Mouse (Mus musculus) hindbrain, embryonic 15.5 days (tissue): ENCODE measurements at regions not wholly inside any gene's neighbourhood (a gene's known extent, or its start where the extent isn't known, plus 50 kb on each side); places are given as distances from the start of the nearest gene placed in this dataset.

Experiments used
- ATAC-seq: fragments of 200-750 bp; cut with Nextera tagmentation; 2 replicates; pipeline ENCODE4 v1.8.0; 2017; ENCODE audit warnings: low read depth, moderate number of reproducible peaks, moderate TSS enrichment; ENCODE audit not compliant: low FRiP score
- H3K27ac ChIP-seq: fragments of 300-500 bp; sonication (generic); replicated peaks from 2 replicates; pipeline ENCODE4 v1.5.1; 2015; ENCODE audit warnings: mild to moderate bottlenecking, inconsistent platforms
- H3K27me3 ChIP-seq: fragments of 300-500 bp; sonication (generic); 2 replicates; pipeline ENCODE4 v1.6.1; 2015; ENCODE audit warnings: control low read depth, inconsistent platforms
- H3K36me3 ChIP-seq: fragments of 300-500 bp; sonication (generic); 2 replicates; pipeline ENCODE4 v1.6.1; 2015; ENCODE audit warnings: control low read depth, inconsistent platforms
- H3K4me1 ChIP-seq: fragments of 300-500 bp; sonication (generic); replicated peaks from 2 replicates; pipeline ENCODE4 v1.6.1; 2015; ENCODE audit warnings: control low read depth, inconsistent platforms
- H3K4me2 ChIP-seq: fragments of 300-500 bp; sonication (generic); 2 replicates; pipeline ENCODE4 v1.6.1; 2015; ENCODE audit warnings: moderate library complexity, mild to moderate bottlenecking, inconsistent platforms
- H3K4me3 ChIP-seq: fragments of 300-500 bp; sonication (generic); 2 replicates; pipeline ENCODE4 v1.5.1; 2015; ENCODE audit warnings: mild to moderate bottlenecking, inconsistent platforms
- H3K9ac ChIP-seq: fragments of 300-500 bp; sonication (generic); 2 replicates; pipeline ENCODE4 v1.6.1; 2015; ENCODE audit warnings: inconsistent platforms
- H3K9me3 ChIP-seq: fragments of 300-500 bp; sonication (generic); 2 replicates; pipeline ENCODE4 v1.6.1; 2016; ENCODE audit warnings: control low read depth, inconsistent platforms
- WGBS: fragments of 180-500 bp; shearing (Covaris S2); methylation state at CpG from one replicate; pipeline ENCODE4 v1.1.7; 2015; 5-methylcytosine and 5-hydroxymethylcytosine counted together

DNA sequence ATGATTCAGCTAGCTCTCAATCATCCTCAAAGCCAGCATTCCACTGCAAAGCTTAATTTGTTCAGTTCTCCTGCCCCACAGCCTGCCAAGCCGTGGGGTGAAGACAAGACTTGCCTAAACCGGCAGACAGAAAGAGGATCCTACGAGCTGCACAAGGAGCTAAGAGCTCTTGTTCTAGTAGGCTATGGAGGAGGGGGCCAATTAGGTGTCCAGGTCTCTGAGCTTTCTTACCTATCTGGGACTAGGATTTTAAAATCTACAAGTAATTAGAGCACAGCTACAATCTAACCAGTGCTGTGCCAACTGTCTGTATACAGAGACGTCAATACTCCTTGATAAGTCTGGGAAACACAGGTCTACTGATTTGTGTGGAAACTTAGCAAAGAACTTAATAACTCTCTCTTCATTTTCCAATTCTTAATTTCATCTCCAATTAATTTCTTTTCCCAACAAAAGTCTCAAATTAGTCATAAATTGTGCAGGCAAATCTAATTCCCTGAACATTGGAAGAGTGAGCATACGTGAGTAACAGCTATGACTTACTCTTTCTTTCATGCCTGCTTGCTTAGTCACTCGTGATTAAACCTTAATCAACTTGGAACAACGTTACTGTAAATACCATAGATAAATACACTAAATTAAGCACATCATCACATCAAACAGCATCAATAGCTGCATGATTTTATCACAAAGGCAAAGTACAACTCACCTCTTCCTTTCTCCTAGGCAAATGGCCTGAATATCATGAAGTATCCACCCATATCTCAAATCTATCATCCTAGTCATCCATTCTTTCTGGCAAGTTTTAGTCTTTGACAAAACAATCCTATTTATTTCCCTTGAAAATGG is 87.1 kb upstream of the Mtap start:
- WGBS: 81% methylated on average over 7 of the region's 7 CpGs
- no peak overlapping the region for H3K9ac ChIP-seq
- H3K4me3 ChIP-seq: no peak overlapping the region
- H3K9me3 ChIP-seq: no peaks in the 10 kb centered on the region
- H3K36me3 ChIP-seq: no peaks in the 10 kb centered on the region
- H3K4me1 ChIP-seq: no peaks in the 10 kb centered on the region
- no peaks in the 10 kb centered on the region for H3K27me3 ChIP-seq
- no peak overlapping the region for H3K27ac ChIP-seq
- ATAC-seq: no peak
- H3K4me2 ChIP-seq: no peak overlapping the region

DNA sequence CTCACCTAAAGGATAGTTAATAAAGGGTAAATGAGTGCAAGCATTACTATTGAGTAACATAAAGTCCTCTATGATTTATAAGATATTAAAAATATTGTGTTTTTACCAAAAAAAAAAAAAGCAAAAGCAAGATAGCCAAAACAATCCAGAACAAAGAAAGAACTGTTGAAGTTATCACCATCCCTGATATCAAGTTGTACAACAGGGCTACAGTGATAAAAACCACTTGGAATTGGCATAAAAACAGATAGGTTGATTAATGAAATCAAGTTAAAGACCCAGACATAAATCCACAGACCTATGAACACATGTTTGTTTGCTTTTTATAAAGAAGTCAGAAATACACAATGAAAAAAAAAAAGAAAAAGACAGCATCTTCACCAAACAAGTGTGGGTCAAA is 92.4 kb upstream of the Mtap start:
- H3K4me1 ChIP-seq: no peaks in the 10 kb centered on the region
- no peak for ATAC-seq
- no peaks in the 10 kb centered on the region for H3K36me3 ChIP-seq
- H3K9me3 ChIP-seq: no peaks in the 10 kb centered on the region
- no peak overlapping the region for H3K27ac ChIP-seq
- no peaks in the 10 kb centered on the region for H3K27me3 ChIP-seq
- H3K4me3 ChIP-seq: no peak overlapping the region
- no peak overlapping the region for H3K4me2 ChIP-seq
- no peak overlapping the region for H3K9ac ChIP-seq

DNA sequence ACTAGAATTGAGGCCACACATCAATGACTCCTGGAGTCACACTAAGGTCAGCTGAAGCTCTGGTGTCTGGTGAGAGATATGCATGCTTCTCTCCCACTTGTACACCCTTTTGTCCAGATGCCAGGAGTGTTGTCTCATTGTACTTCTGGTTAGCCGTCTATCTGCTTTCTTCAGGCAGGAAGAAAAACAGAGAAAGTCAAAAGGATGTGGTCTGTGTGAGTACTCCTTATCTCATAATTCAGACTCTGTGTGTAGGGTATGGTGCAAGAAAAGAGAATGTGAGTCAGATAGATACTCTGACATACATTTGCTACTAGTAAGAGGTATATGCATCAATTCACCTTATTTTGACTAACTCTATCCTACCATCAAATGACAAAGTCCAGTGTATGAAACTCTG is 92.9 kb upstream of the Mtap start:
- no peak for ATAC-seq
- Histone ChIP-seq H3K27ac (no peak overlapping the region), H3K9ac (no peak overlapping the region), H3K36me3 (no peaks in the 10 kb centered on the region), H3K9me3 (no peaks in the 10 kb centered on the region), H3K27me3 (no peaks in the 10 kb centered on the region), H3K4me2 (no peak overlapping the region), H3K4me1 (no peaks in the 10 kb centered on the region), H3K4me3 (no peak overlapping the region)
- WGBS: 57% methylated on average over 1 of the region's 1 CpGs

DNA sequence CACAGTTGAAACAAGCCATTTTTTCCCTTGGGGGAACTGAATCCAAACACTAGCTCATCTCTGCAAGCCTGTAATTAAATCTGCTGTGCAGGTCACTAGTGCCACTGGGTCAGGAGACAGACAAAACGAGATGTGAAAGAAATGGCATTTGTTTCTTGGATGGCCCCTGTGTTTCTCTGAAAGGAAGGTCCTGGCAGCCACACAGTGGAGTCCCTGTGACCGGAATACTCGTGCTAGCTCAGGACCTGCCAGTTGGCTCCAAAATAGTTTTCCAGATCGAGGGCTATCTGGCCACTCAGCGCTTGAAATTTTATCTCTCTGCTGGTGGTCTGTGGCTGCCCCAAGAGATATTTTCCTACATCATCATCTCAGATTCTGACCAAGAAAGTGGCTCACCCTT is 96.1 kb upstream of the Mtap start:
- H3K4me3 ChIP-seq: no peak overlapping the region
- ATAC-seq: no peak
- H3K9ac ChIP-seq: no peak overlapping the region
- H3K9me3 ChIP-seq: no peaks in the 10 kb centered on the region
- no peak overlapping the region for H3K4me2 ChIP-seq
- no peaks in the 10 kb centered on the region for H3K4me1 ChIP-seq
- 50% methylated on average over 5 of the region's 5 CpGs for WGBS
- no peak overlapping the region for H3K27ac ChIP-seq
- no peaks in the 10 kb centered on the region for H3K36me3 ChIP-seq
- no peaks in the 10 kb centered on the region for H3K27me3 ChIP-seq

DNA sequence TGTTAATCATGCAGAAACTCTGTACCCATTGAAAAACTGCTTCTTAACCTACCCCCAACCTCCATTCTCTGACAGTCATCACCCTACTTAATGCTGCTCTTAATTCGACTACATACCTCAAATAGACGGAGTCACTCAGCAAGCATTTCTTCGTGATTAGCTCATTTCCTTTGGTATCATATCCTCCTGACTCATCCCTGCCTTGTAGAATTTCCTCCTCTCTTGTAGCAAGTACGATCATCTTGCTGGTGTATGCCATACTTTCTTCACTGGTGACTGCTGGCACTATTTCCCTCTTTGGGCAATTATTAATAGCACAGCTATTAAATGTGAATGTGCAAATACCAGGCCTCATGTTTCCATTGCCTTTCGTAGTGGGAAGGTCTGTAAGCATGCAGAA is 98.0 kb upstream of the Mtap start:
- H3K9me3 ChIP-seq: no peaks in the 10 kb centered on the region
- no peaks in the 10 kb centered on the region for H3K4me1 ChIP-seq
- H3K4me3 ChIP-seq: no peak overlapping the region
- no peak for ATAC-seq
- no peaks in the 10 kb centered on the region for H3K27me3 ChIP-seq
- H3K36me3 ChIP-seq: no peaks in the 10 kb centered on the region
- H3K9ac ChIP-seq: no peak overlapping the region
- H3K27ac ChIP-seq: no peak overlapping the region
- H3K4me2 ChIP-seq: no peak overlapping the region
- WGBS: 82% methylated on average over 5 of the region's 5 CpGs

DNA sequence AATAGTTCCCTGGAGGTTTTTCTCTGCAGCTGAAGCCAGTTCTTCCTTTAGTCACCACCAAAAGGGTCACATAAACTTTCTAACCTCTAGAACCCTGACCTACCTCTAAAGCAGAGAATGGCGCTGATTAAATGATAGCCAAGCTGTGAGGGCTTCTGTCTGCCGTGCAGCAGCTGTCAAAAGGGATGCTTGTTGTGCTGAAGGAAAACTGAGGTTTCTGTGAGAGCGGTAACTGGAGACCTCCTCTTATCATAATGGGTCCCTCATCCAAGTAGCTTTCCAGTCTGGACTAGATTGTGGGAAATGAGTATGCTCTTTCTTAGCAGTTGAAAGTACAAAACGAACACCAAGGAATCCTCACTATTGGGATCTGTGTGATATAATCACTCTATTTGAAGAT is 98.8 kb upstream of the Mtap start:
- Histone ChIP-seq H3K4me3 (no peak overlapping the region), H3K9me3 (no peaks in the 10 kb centered on the region), H3K4me1 (no peaks in the 10 kb centered on the region), H3K27ac (no peak overlapping the region), H3K36me3 (no peaks in the 10 kb centered on the region), H3K4me2 (no peak overlapping the region), H3K9ac (no peak overlapping the region), H3K27me3 (no peaks in the 10 kb centered on the region)
- 70% methylated on average over 4 of the region's 4 CpGs for WGBS
- ATAC-seq: no peak

DNA sequence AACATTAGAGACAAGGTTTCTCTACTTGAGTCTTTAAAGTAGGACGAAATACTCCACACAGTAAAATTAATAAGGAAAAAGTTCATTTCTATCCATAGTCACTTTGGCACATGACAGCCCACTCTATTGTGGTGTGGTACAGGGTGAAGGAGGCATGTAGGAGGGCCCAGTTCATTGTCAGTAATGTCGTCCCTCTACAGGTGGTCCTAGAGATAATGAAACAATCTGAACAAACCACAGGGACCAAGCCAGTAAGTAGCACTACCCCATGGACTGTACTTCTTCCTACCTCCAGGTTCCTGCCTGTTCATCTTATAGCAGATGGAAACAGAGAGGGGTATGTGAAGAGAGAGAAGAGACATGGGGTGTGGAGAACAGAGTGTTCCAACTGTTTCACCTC is 102.1 kb upstream of the Mtap start:
- Histone ChIP-seq H3K27me3 (no peaks in the 10 kb centered on the region), H3K4me1 (no peaks in the 10 kb centered on the region), H3K36me3 (no peaks in the 10 kb centered on the region), H3K9me3 (no peaks in the 10 kb centered on the region), H3K4me2 (no peak overlapping the region), H3K4me3 (no peak overlapping the region), H3K27ac (no peak overlapping the region), H3K9ac (no peak overlapping the region)
- 81% methylated on average over 2 of the region's 2 CpGs for WGBS
- no peak for ATAC-seq

DNA sequence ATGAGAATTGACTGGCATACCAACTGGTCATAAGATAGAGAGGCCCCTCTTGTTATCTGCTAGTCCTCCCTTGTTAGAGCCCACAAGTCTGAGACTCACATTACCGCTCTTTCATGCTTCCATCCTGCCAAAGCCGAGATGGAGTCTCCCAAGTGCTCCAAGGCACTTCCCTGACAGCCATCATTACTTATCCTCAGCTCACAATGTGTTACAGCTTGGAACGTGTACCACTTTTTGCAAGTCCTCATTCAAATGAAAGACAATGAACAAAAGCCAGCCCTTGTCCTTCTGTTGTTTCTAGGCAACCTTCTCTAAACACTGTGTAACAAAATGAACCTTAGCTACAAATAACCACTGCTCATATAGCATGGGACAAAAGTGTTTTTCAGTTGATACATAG is 102.6 kb upstream of the Mtap start:
- Histone ChIP-seq H3K4me1 (no peaks in the 10 kb centered on the region), H3K4me3 (no peak overlapping the region), H3K9ac (no peak overlapping the region), H3K4me2 (no peak overlapping the region), H3K36me3 (no peaks in the 10 kb centered on the region), H3K27me3 (no peaks in the 10 kb centered on the region), H3K9me3 (no peaks in the 10 kb centered on the region), H3K27ac (no peak overlapping the region)
- 49% methylated on average over 3 of the region's 3 CpGs for WGBS
- ATAC-seq: no peak

DNA sequence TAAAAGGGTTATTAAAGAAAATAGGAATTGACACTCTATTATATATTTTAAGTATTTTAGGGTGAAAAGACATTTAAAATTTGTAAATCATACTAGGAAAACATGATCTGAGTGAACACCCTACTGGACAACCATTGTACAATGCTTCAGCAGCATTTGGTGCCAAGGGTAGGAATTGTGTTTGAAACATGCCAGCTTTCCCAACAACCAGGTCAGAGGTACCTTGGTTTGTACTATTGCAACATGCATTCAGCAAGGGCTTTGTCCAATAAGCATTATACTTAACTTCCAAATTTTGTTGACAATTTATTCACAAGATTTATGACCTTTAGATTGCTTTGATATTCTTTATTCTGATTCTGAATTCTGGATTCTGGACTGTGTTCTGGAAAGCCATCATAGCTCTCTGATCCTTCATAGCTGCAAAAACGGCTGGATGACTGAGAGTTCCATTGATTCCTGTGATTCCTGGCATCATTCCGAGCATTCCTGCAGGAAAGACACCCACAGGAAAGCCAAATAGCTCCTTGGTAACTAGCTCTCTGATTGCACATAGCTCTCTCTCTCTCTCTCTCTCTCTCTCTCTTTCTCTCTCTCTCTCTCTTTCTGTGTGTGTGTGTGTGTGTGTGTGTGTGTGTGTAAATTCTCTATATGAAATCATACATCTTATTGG is 124.1 kb upstream of the Mtap start:
- Histone ChIP-seq H3K27ac (no peak overlapping the region), H3K4me2 (no peak overlapping the region), H3K36me3 (no peaks in the 10 kb centered on the region), H3K4me3 (no peak overlapping the region), H3K9me3 (no peaks in the 10 kb centered on the region), H3K4me1 (no peaks in the 10 kb centered on the region), H3K9ac (no peak overlapping the region), H3K27me3 (no peaks in the 10 kb centered on the region)
- no peak for ATAC-seq
- WGBS: 50% methylated on average over 2 of the region's 2 CpGs

DNA sequence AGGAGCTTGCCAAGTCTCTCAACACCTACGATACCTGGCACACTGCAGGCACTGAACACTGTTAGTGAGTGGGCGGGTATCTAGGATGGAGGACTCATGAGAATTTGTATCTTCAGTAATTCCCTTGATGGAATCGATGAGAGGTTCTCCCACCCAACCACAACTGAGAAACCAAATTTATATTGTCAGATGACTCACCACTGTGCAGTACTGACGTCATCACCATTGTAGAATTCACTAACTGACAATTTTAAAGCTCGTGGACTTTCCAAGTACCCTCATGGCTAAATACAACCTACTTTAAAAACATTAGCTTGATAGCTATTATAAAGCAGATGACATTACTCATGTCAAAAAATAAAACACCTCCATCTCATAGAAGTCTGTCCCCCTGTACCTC is 128.4 kb upstream of the Mtap start:
- no peak overlapping the region for H3K4me3 ChIP-seq
- no peak overlapping the region for H3K9ac ChIP-seq
- H3K36me3 ChIP-seq: no peaks in the 10 kb centered on the region
- H3K4me1 ChIP-seq: no peaks in the 10 kb centered on the region
- ATAC-seq: no peak
- H3K4me2 ChIP-seq: no peak overlapping the region
- no peaks in the 10 kb centered on the region for H3K9me3 ChIP-seq
- no peak overlapping the region for H3K27ac ChIP-seq
- H3K27me3 ChIP-seq: no peaks in the 10 kb centered on the region
- 92% methylated on average over 5 of the region's 5 CpGs for WGBS

DNA sequence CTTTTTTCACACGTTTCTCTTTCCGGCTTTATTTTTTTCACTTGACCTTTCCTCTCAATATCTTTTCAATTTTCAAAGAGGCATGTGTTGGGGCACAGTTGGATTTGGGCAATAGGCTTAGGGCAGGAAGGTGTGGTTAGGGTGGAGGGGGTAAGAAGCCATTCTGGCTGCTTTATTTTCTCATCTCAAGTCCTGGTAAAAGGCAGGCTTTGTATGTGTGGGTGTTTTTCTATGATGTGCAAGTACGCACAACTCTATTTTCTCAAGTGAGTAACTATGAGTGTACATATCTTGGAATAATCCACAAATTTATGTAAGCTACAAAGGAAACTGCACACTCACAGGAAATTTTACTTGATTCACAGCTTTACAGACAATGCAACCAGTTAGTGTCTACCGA is 121.5 kb upstream of the Ifne start:
- ATAC-seq: no peak
- Histone ChIP-seq H3K27me3 (no peaks in the 10 kb centered on the region), H3K9ac (no peak overlapping the region), H3K4me1 (no peaks in the 10 kb centered on the region), H3K36me3 (no peaks in the 10 kb centered on the region), H3K4me2 (no peak overlapping the region), H3K27ac (no peak overlapping the region), H3K9me3 (no peaks in the 10 kb centered on the region), H3K4me3 (no peak overlapping the region)
- 90% methylated on average over 4 of the region's 4 CpGs for WGBS

DNA sequence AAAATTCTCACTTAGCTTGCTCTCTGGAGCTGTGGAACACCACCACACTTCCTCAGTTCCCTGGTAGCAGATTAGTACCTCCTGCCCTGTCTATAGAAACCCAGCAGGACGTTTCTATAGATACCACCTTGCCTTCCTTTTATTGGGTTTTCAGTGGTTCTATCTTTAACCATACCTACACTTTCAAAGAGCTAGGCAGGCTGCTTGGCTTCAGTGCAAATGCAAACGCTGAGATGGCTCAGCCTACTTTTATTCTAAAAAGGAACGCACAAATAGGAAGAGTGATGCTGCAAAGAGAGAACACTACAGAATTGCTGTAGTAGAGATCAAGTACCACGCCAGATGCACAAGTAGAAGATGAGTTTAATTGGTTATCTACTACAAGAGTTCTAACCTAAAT is 120.9 kb upstream of the Ifne start:
- no peaks in the 10 kb centered on the region for H3K36me3 ChIP-seq
- 79% methylated on average over 4 of the region's 4 CpGs for WGBS
- no peak overlapping the region for H3K4me2 ChIP-seq
- no peak overlapping the region for H3K4me3 ChIP-seq
- no peaks in the 10 kb centered on the region for H3K4me1 ChIP-seq
- H3K27ac ChIP-seq: no peak overlapping the region
- no peak for ATAC-seq
- H3K9ac ChIP-seq: no peak overlapping the region
- H3K27me3 ChIP-seq: no peaks in the 10 kb centered on the region
- H3K9me3 ChIP-seq: no peaks in the 10 kb centered on the region

DNA sequence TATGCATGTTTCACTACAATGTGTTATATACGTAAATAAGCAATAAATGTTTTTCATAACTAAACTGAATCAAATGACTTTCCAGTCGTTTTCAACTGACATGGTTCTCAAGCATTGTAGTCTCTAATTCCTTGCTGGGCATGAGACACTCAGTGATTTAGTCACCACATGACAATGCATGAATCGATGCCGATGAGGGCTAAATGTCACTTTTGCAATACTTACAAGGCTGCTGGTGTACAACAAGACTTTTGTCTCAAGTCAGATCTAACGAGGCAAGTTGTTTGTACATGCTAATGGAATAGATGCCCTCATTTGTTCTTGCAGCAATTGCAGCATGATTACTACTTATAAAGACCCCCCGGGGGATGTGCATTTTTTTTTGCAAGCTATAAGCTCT is 120.2 kb upstream of the Ifne start:
- Histone ChIP-seq H3K27ac (no peak overlapping the region), H3K9ac (no peak overlapping the region), H3K4me3 (no peak overlapping the region), H3K9me3 (no peaks in the 10 kb centered on the region), H3K4me2 (no peak overlapping the region), H3K36me3 (no peaks in the 10 kb centered on the region), H3K27me3 (no peaks in the 10 kb centered on the region), H3K4me1 (no peaks in the 10 kb centered on the region)
- 82% methylated on average over 6 of the region's 6 CpGs for WGBS
- ATAC-seq: no peak
